Mouse (Mus musculus) hindbrain, embryonic 10.5 days (tissue): ENCODE results near the gene Mcm2. TPM values are rescaled to one million over a fixed set of nuclear protein-coding genes. Genes with fewer than 3 reads are reported as not detected.

Experiments used
- DNase-seq: peaks from one replicate; pipeline ENCODE4 v3.0.0-alpha.2; 2017; ENCODE audit warnings: low spot score
- H3K27ac ChIP-seq: fragments of 300-500 bp; sonication (generic); 2 replicates; pipeline ENCODE4 v1.5.1; 2016; ENCODE audit warnings: mild to moderate bottlenecking, moderate library complexity
- H3K27me3 ChIP-seq: fragments of 300-500 bp; sonication (generic); 2 replicates; pipeline ENCODE4 v1.6.1; 2016; ENCODE audit warnings: mild to moderate bottlenecking; ENCODE audit not compliant: poor library complexity, insufficient read depth, severe bottlenecking
- H3K36me3 ChIP-seq: fragments of 300-500 bp; sonication (generic); 2 replicates; pipeline ENCODE4 v1.6.1; 2016; ENCODE audit warnings: mild to moderate bottlenecking, moderate library complexity
- H3K4me1 ChIP-seq: fragments of 300-500 bp; sonication (generic); replicated peaks from 2 replicates; pipeline ENCODE4 v1.6.1; 2016; ENCODE audit warnings: mild to moderate bottlenecking
- H3K4me3 ChIP-seq: fragments of 300-500 bp; sonication (generic); 2 replicates; pipeline ENCODE4 v1.5.1; 2016; ENCODE audit warnings: mild to moderate bottlenecking, moderate library complexity
- H3K9me3 ChIP-seq: fragments of 300-500 bp; sonication (generic); 2 replicates; pipeline ENCODE4 v1.6.1; 2016; ENCODE audit warnings: mild to moderate bottlenecking, moderate library complexity
- WGBS: fragments of 180-500 bp; shearing (Covaris S2); methylation state at CpG from one replicate; pipeline ENCODE4 v1.1.7; 2016; 5-methylcytosine and 5-hydroxymethylcytosine counted together
- polyA plus RNA-seq: library from polyadenylated mRNA; unstranded; fragments of >200 nt; fragmentation: Nextera tagmentation; extraction: Ambion mirVana; gene quantifications from 2 replicates; pipeline ENCODE4 v1.2.1, GENCODE M21; 2016

Gene Mcm2
- polyA plus RNA-seq, 1 experiment from 2014 or later: 222 TPM

- Histone ChIP-seq H3K9me3 (no peaks in the 10 kb centered on the region), H3K4me1 (peaks cover 32% of the 10 kb centered on the region), H3K27ac (peak overlapping the region; percentile 91), H3K36me3 (peaks cover 51% of the 10 kb centered on the region), H3K27me3 (no peaks in the 10 kb centered on the region; the same call in 1 of the 2 replicates), H3K4me3 (peak overlapping the region; percentile 70)
- under 1% methylated on average over 22 of the region's 22 CpGs for WGBS
- DNase-seq: no peak
These were observed 57.1 kb downstream of the Mcm2 start for GRCm38 (mm10) chr6:88841514-88841780.

GRCm38 (mm10) chr6:88840791-88841513 is 57.6 kb downstream of the Mcm2 start:
- no peaks in the 10 kb centered on the region; the same call in 1 of the 2 replicates for H3K27me3 ChIP-seq
- DNase-seq: no peak
- peaks cover 32% of the 10 kb centered on the region for H3K4me1 ChIP-seq
- 56% methylated on average over 9 of the region's 9 CpGs for WGBS
- no peaks in the 10 kb centered on the region for H3K9me3 ChIP-seq
- peaks cover 56% of the 10 kb centered on the region for H3K36me3 ChIP-seq
- H3K27ac ChIP-seq: peak overlapping the region; percentile 91
- peak overlapping the region; percentile 70 for H3K4me3 ChIP-seq

GRCm38 (mm10) chr6:88840211-88840610 is 58.4 kb downstream of the Mcm2 start:
- H3K9me3 ChIP-seq: no peaks in the 10 kb centered on the region
- peaks cover 56% of the 10 kb centered on the region for H3K36me3 ChIP-seq
- H3K27ac ChIP-seq: no peak overlapping the region
- H3K27me3 ChIP-seq: no peaks in the 10 kb centered on the region; the same call in 1 of the 2 replicates
- H3K4me1 ChIP-seq: peaks cover 32% of the 10 kb centered on the region
- H3K4me3 ChIP-seq: peak overlapping the region; percentile 70; the same call in 1 of the 2 replicates
- DNase-seq: no peak
- 75% methylated on average over 3 of the region's 3 CpGs for WGBS

- H3K4me1 ChIP-seq: peaks cover 32% of the 10 kb centered on the region
- no peak for DNase-seq
- 85% methylated on average over 26 of the region's 26 CpGs for WGBS
- H3K9me3 ChIP-seq: no peaks in the 10 kb centered on the region
- peaks cover 51% of the 10 kb centered on the region for H3K36me3 ChIP-seq
- no peak overlapping the region for H3K4me3 ChIP-seq
- no peak overlapping the region for H3K27ac ChIP-seq
- no peaks in the 10 kb centered on the region; the same call in 1 of the 2 replicates for H3K27me3 ChIP-seq
These were observed 59.2 kb downstream of the Mcm2 start for GRCm38 (mm10) chr6:88839135-88839970.

GRCm38 (mm10) chr6:88838613-88839012 is 60.0 kb downstream of the Mcm2 start:
- 95% methylated on average over 10 of the region's 10 CpGs for WGBS
- Histone ChIP-seq H3K27ac (no peak overlapping the region), H3K27me3 (no peaks in the 10 kb centered on the region; the same call in 1 of the 2 replicates), H3K4me3 (no peak overlapping the region), H3K9me3 (no peaks in the 10 kb centered on the region), H3K4me1 (peaks cover 29% of the 10 kb centered on the region), H3K36me3 (peaks cover 44% of the 10 kb centered on the region)
- DNase-seq: no peak

GRCm38 (mm10) chr6:88837999-88838398 is 60.6 kb downstream of the Mcm2 start:
- 91% methylated on average over 12 of the region's 12 CpGs for WGBS
- no peaks in the 10 kb centered on the region for H3K27me3 ChIP-seq
- H3K36me3 ChIP-seq: peaks cover 44% of the 10 kb centered on the region
- H3K4me1 ChIP-seq: peaks cover 23% of the 10 kb centered on the region
- no peak overlapping the region for H3K27ac ChIP-seq
- no peaks in the 10 kb centered on the region for H3K9me3 ChIP-seq
- no peak overlapping the region for H3K4me3 ChIP-seq
- no peak for DNase-seq

- no peaks in the 10 kb centered on the region for H3K27me3 ChIP-seq
- 89% methylated on average over 28 of the region's 28 CpGs for WGBS
- no peak for DNase-seq
- peaks cover 44% of the 10 kb centered on the region for H3K36me3 ChIP-seq
- H3K4me1 ChIP-seq: peaks cover 17% of the 10 kb centered on the region
- no peak overlapping the region for H3K27ac ChIP-seq
- H3K4me3 ChIP-seq: no peak overlapping the region
- H3K9me3 ChIP-seq: no peaks in the 10 kb centered on the region
These were observed 62.3 kb downstream of the Mcm2 start for GRCm38 (mm10) chr6:88836178-88836819.

- WGBS: 82% methylated on average over 5 of the region's 5 CpGs
- Histone ChIP-seq H3K36me3 (peaks cover 44% of the 10 kb centered on the region), H3K4me1 (peaks cover 8% of the 10 kb centered on the region), H3K9me3 (no peaks in the 10 kb centered on the region), H3K27me3 (peaks cover 6% of the 10 kb centered on the region; the same call in 1 of the 2 replicates), H3K27ac (no peak overlapping the region), H3K4me3 (no peak overlapping the region)
- DNase-seq: no peak
These were observed 63.5 kb downstream of the Mcm2 start for GRCm38 (mm10) chr6:88835047-88835446.

Other genes with a start within 250 kb of the Mcm2 start
- 4.3 and 10.2 TPM in 2 replicates for gene Mgll, start 174.4 kb downstream of the Mcm2 start, polyA plus RNA-seq
- gene Abtb1, start 56.8 kb downstream of the Mcm2 start, polyA plus RNA-seq: 27.2 and 27.5 TPM in 2 replicates
- gene Podxl2, start 23.7 kb downstream of the Mcm2 start, polyA plus RNA-seq: 81.1 and 182 TPM in 2 replicates
- gene Tpra1, start 3.5 kb upstream of the Mcm2 start, polyA plus RNA-seq: 60.5 and 62.3 TPM in 2 replicates